Mouse (Mus musculus) megakaryocyte progenitor cell, adult 5-6 weeks (primary cell): ENCODE measurements around the gene Hoxd1. TPM values are rescaled to one million over a fixed set of nuclear protein-coding genes. Genes with fewer than 3 reads are reported as not detected.

ENCODE experiments used
- total RNA-seq, 2 experiments: library from RNA; stranded (forward) in 1 of 2; stranded (reverse) in 1 of 2; fragments of 157-497, 149-512 nt in 1 of 2; fragments of 200-1000 nt in 1 of 2; gene quantifications; 2 replicates each; pipeline versions ENCODE4 v1.2.3 to v1.2.4; 2015 to 2017

Hoxd1 gene
- total RNA-seq, 2 experiments from 2014 or later, result not detected

Other genes with a start within 250 kb of the Hoxd1 start
- 30.8 and 34.9 TPM in 2 replicates for gene Lnpk, start 183.5 kb upstream of the Hoxd1 start, total RNA-seq (2015)
- 42.6 and 42.8 TPM in 2 replicates for gene Lnpk, start 183.5 kb upstream of the Hoxd1 start, total RNA-seq (2017)
- not detected in 2 replicates for gene Evx2, start 103.4 kb upstream of the Hoxd1 start, total RNA-seq (2015)
- not detected in 2 replicates for gene Evx2, start 103.4 kb upstream of the Hoxd1 start, total RNA-seq (2017)
- gene Hoxd13, start 94.7 kb upstream of the Hoxd1 start, total RNA-seq (2015), result not detected in 2 replicates
- gene Hoxd13, start 94.7 kb upstream of the Hoxd1 start, total RNA-seq (2017), result not detected in 2 replicates
- not detected in 2 replicates for gene Hoxd12, start 88.0 kb upstream of the Hoxd1 start, total RNA-seq (2015)
- gene Hoxd12, start 88.0 kb upstream of the Hoxd1 start, total RNA-seq (2017), result not detected in 2 replicates
- gene Hoxd11, start 83.4 kb upstream of the Hoxd1 start, total RNA-seq (2015), result not detected in 2 replicates
- not detected in 2 replicates for gene Hoxd11, start 83.4 kb upstream of the Hoxd1 start, total RNA-seq (2017)
- gene Hoxd10, start 71.1 kb upstream of the Hoxd1 start, total RNA-seq (2015), result not detected in 2 replicates
- not detected in 2 replicates for gene Hoxd10, start 71.1 kb upstream of the Hoxd1 start, total RNA-seq (2017)
- gene Hoxd9, start 65.3 kb upstream of the Hoxd1 start, total RNA-seq (2015), result not detected in 2 replicates
- not detected in 2 replicates for gene Hoxd9, start 65.3 kb upstream of the Hoxd1 start, total RNA-seq (2017)
- gene Hoxd8, start 58.4 kb upstream of the Hoxd1 start, total RNA-seq (2015), result not detected in 2 replicates
- not detected in 2 replicates for gene Hoxd8, start 58.4 kb upstream of the Hoxd1 start, total RNA-seq (2017)
- not detected in 2 replicates for gene Hoxd3, start 51.1 kb upstream of the Hoxd1 start, total RNA-seq (2015)
- not detected in 2 replicates for gene Hoxd3, start 51.1 kb upstream of the Hoxd1 start, total RNA-seq (2017)
- not detected in 2 replicates for gene Hoxd4, start 51.1 kb upstream of the Hoxd1 start, total RNA-seq (2015)
- not detected in 2 replicates for gene Hoxd4, start 51.1 kb upstream of the Hoxd1 start, total RNA-seq (2017)
- gene Gm28230, start 36.3 kb upstream of the Hoxd1 start, total RNA-seq (2015), result not detected in 2 replicates
- gene Gm28230, start 36.3 kb upstream of the Hoxd1 start, total RNA-seq (2017), result not detected in 2 replicates
- gene Mtx2, start 62.8 kb downstream of the Hoxd1 start, total RNA-seq (2015), result 68.4 and 75.0 TPM in 2 replicates
- 22.2 and 29.0 TPM in 2 replicates for gene Mtx2, start 62.8 kb downstream of the Hoxd1 start, total RNA-seq (2017)